Mouse (Mus musculus) neural tube, embryonic 14.5 days (tissue): ENCODE measurements at regions not wholly inside any gene's neighbourhood (a gene's known extent, or its start where the extent isn't known, plus 50 kb on each side); places are given as distances from the start of the nearest gene placed in this dataset.

Experiments used
- ATAC-seq: fragments of 200-750 bp; cut with Nextera tagmentation; 2 replicates; pipeline ENCODE4 v1.8.0; 2017; ENCODE audit warnings: low read depth, mild to moderate bottlenecking, moderate TSS enrichment, moderate library complexity
- H3K27ac ChIP-seq: fragments of 300-500 bp; sonication (generic); 2 replicates; pipeline ENCODE4 v1.5.1; 2014; ENCODE audit warnings: low read depth, mild to moderate bottlenecking, control low read depth, low read length, moderate library complexity, mixed read lengths
- H3K27me3 ChIP-seq: fragments of 300-500 bp; sonication (generic); 2 replicates; pipeline ENCODE4 v1.6.1; 2014; ENCODE audit warnings: low read length; ENCODE audit not compliant: control insufficient read depth, insufficient read depth
- H3K36me3 ChIP-seq: fragments of 300-500 bp; sonication (generic); 2 replicates; pipeline ENCODE4 v1.6.1; 2014; ENCODE audit warnings: low read length, mixed read lengths; ENCODE audit not compliant: control insufficient read depth, insufficient read depth
- H3K4me1 ChIP-seq: fragments of 300-500 bp; sonication (generic); 2 replicates; pipeline ENCODE4 v1.6.1; 2014; ENCODE audit warnings: low read length; ENCODE audit not compliant: control insufficient read depth, insufficient read depth
- H3K4me2 ChIP-seq: fragments of 300-500 bp; sonication (generic); 2 replicates; pipeline ENCODE4 v1.6.1; 2014; ENCODE audit warnings: mild to moderate bottlenecking, low read depth, low read length, control low read depth
- H3K4me3 ChIP-seq: fragments of 300-500 bp; sonication (generic); 2 replicates; pipeline ENCODE4 v1.5.1; 2014; ENCODE audit warnings: low read depth, low read length, control low read depth, mixed read lengths
- H3K9ac ChIP-seq: fragments of 300-500 bp; sonication (generic); replicated peaks from 2 replicates; pipeline ENCODE4 v1.6.1; 2014; ENCODE audit warnings: low read depth, mild to moderate bottlenecking, control low read depth, low read length, mixed read lengths
- H3K9me3 ChIP-seq: fragments of 300-500 bp; sonication (generic); 2 replicates; pipeline ENCODE4 v1.6.1; 2016; ENCODE audit warnings: low read length; ENCODE audit not compliant: control insufficient read depth
- WGBS: fragments of 180-500 bp; shearing (Covaris S2); extraction: QIAGEN DNeasy Blood & Tissue Kit; methylation state at CpG from one replicate; pipeline ENCODE4 v1.1.7; 2014; 5-methylcytosine and 5-hydroxymethylcytosine counted together

DNA sequence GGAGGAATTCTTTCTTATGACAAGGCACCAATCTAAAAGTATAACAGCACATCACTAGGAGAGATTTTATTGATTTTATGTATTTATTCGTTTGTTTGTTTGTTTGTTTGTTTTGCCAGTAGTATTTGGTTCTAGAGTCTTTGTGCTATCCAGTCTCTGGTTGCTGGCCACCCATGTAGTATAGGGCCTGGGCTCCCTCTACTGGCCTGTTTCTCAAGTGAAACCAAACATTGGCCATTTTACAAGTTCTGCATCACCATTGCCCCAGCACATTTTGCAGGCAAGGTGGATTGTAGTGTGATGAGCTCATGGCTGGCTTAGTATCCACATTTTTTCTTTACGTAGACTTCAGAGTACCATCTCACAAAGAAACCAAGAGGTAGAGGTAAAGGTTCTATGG, 376.9 kb upstream of the Luzp2 start:
- H3K27ac ChIP-seq, result no peak overlapping the region
- H3K4me1 ChIP-seq, result no peaks in the 10 kb centered on the region
- H3K4me2 ChIP-seq, result no peak overlapping the region
- ATAC-seq, result no peak; the same call in 1 of the 2 replicates
- H3K9ac ChIP-seq, result no peak overlapping the region
- no peaks in the 10 kb centered on the region for H3K36me3 ChIP-seq
- no peaks in the 10 kb centered on the region for H3K9me3 ChIP-seq
- no peak overlapping the region for H3K4me3 ChIP-seq
- WGBS, result 54% methylated on average over 2 of the region's 2 CpGs
- H3K27me3 ChIP-seq, result no peaks in the 10 kb centered on the region

DNA sequence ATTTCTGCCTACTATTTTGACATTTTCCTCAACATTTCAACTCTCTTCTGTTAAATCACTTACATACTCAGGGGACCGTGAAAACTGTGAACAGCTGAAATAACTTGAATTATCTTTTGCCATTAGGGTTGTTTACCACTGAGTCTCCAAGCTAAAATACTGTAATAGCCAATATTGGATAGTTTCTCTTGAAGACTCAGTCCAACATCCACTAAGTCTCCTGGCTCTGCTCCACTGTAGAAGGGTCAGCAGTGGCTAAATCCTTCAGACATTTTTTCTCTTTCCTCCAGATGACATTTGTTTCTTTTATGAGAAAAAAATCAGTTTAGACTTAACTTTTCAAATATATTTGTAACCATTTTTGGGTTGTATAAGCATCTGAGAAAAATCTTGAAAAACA, 344.0 kb upstream of the Luzp2 start:
- WGBS, result 87% methylated on average over 1 of the region's 1 CpGs
- Histone ChIP-seq H3K4me3 (no peak overlapping the region), H3K9ac (no peak overlapping the region), H3K4me1 (no peaks in the 10 kb centered on the region), H3K27me3 (no peaks in the 10 kb centered on the region), H3K4me2 (no peak overlapping the region), H3K9me3 (no peaks in the 10 kb centered on the region), H3K36me3 (no peaks in the 10 kb centered on the region), H3K27ac (no peak overlapping the region)
- ATAC-seq, result no peak

DNA sequence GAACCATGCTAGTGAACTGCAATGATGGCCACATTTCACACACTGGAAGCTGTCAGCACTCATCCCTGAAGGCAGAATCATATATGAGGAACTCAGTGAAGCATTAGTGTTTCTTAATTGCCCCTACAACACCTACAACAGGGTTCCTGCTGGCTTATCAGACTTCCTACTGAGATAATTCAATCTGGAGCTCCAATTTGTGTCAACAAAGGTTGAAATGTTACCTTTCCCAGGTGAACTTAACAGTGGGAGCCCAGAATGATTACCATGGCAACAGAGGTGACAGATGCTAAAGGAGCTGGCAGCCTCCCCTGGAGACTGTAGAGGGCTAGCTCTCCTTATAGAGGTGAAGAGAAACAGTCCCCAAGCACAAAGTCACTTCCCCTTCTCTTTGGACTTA, 330.1 kb upstream of the Luzp2 start:
- Histone ChIP-seq H3K4me1 (no peaks in the 10 kb centered on the region), H3K4me2 (no peak overlapping the region), H3K27me3 (no peaks in the 10 kb centered on the region), H3K9ac (no peak overlapping the region), H3K9me3 (no peaks in the 10 kb centered on the region), H3K27ac (no peak overlapping the region), H3K4me3 (no peak overlapping the region), H3K36me3 (no peaks in the 10 kb centered on the region)
- ATAC-seq, result no peak

DNA sequence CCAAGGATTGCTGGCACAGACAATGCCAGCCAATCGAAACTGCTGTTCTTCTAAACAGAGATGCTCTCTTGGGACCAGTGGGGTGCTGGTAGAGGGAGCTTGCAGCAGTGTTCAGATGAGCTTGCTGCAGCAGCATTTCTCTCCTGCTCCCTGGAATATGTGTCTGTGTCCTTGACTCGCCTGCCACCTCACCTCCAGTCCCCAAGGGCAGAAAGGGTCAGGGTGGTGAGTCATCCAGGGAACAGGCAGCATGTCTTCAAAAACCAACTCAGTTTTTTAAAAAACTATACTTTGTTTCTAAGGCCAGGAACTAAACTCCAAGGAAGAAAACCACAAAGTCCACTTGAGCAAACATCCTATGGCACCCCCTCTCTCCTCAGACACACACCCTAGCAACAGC, 328.3 kb upstream of the Luzp2 start:
- H3K36me3 ChIP-seq, result no peaks in the 10 kb centered on the region
- H3K4me1 ChIP-seq, result no peaks in the 10 kb centered on the region
- 59% methylated on average over 2 of the region's 2 CpGs for WGBS
- no peak overlapping the region for H3K27ac ChIP-seq
- H3K4me3 ChIP-seq, result no peak overlapping the region
- no peaks in the 10 kb centered on the region for H3K9me3 ChIP-seq
- no peak overlapping the region for H3K4me2 ChIP-seq
- no peaks in the 10 kb centered on the region for H3K27me3 ChIP-seq
- no peak overlapping the region for H3K9ac ChIP-seq
- no peak for ATAC-seq

DNA sequence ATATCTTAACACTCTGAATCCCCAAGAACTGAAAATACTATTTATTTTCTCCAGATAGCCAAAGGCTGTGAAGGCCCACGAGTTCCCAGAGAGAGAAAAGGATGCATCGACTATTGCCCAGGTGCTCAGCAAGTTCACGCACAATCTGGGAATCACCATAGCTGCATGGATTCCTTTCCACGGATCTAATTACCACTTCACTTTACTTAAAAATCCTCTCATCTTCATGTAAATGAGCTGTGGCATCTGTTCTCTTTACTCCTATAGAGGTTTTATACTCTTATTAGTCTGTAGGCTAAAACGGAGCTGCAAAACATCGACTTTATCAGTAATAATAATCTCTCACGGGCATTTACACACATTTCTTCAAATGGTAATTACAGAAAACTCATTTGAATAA, 299.6 kb upstream of the Luzp2 start:
- Histone ChIP-seq H3K27me3 (no peaks in the 10 kb centered on the region), H3K4me1 (no peaks in the 10 kb centered on the region), H3K36me3 (no peaks in the 10 kb centered on the region), H3K4me3 (no peak overlapping the region), H3K9me3 (no peaks in the 10 kb centered on the region), H3K9ac (no peak overlapping the region), H3K27ac (no peak overlapping the region), H3K4me2 (no peak overlapping the region)
- 46% methylated on average over 7 of the region's 7 CpGs for WGBS
- ATAC-seq, result no peak

DNA sequence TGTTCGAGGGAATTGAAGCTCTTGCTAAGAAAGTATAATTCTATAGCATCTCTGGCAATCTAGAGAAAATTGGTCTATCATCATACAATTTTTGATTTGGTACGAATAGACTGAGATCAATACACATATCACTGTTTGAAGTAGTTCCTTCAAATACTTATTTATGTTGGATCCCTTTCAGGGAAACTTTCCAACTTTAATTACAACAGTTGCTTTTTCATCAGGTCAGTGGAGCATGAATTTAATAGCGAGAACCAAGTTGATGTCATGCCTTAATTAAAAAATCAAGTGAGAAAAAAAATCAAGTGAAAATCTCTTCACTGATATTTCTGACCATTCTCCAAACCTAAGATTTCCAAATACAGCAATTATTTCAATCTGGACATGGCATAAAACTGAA, 277.9 kb upstream of the Luzp2 start:
- ATAC-seq, result no peak
- Histone ChIP-seq H3K36me3 (no peaks in the 10 kb centered on the region), H3K4me3 (no peak overlapping the region), H3K9ac (no peak overlapping the region), H3K4me1 (no peaks in the 10 kb centered on the region), H3K9me3 (no peaks in the 10 kb centered on the region), H3K27me3 (no peaks in the 10 kb centered on the region), H3K27ac (no peak overlapping the region), H3K4me2 (no peak overlapping the region)
- 83% methylated on average over 3 of the region's 3 CpGs for WGBS

DNA sequence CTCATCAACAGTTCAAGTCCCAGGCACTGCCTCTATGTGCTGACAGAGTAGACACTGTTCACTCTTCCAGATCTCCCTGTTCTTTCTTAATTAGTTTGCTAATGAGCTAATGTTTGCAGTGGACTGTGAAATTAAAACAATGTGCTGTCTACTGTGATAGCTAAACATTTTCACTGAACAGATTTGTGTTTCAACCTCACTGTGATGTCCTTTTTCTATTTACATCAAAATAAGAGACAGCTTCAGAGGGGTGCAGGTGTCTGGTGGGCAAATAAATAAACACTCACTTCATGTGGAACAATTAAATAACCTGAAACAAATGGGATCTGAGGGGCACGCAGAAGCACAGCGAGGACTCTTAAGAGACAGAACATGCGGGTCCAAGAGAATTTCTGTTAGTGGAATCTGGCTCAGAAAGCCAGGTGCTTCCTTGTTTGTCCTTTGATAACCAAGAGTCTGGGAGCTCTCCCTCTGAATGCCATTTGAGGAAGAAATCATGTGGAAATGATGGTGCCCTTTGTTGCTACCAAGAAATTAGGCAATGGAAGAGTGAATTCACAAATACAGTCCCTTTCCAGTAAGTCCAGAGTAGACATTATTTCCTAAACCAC, 269.6 kb upstream of the Luzp2 start:
- H3K9ac ChIP-seq, result no peak overlapping the region
- no peak overlapping the region for H3K4me3 ChIP-seq
- no peak overlapping the region for H3K4me2 ChIP-seq
- 35% methylated on average over 3 of the region's 3 CpGs for WGBS
- peak; percentile 65 for ATAC-seq
- no peaks in the 10 kb centered on the region for H3K9me3 ChIP-seq
- H3K27me3 ChIP-seq, result no peaks in the 10 kb centered on the region
- no peaks in the 10 kb centered on the region for H3K36me3 ChIP-seq
- no peaks in the 10 kb centered on the region for H3K4me1 ChIP-seq
- H3K27ac ChIP-seq, result no peak overlapping the region

DNA sequence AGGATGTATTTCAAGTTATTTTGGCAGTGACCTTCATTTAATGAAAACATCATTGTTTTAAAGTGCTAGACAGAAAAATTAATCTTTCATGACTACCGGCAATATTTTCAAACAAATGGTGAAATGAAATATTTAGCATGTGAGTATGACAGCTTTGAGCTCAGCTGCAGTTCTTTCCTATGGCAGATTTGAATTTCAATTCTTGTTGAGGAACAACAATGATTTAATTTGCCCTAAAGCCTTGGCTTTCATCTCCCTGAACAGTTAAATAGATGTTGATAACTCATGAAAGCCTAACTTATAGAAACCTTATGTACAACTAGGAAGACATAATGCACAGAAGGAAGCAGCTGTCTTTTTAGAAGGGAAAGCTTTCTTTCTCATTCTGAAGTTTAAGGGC, 235.5 kb upstream of the Luzp2 start:
- 80% methylated on average over 1 of the region's 1 CpGs for WGBS
- H3K27ac ChIP-seq, result no peak overlapping the region
- no peaks in the 10 kb centered on the region for H3K4me1 ChIP-seq
- H3K4me2 ChIP-seq, result no peak overlapping the region
- H3K27me3 ChIP-seq, result no peaks in the 10 kb centered on the region
- H3K4me3 ChIP-seq, result no peak overlapping the region
- ATAC-seq, result no peak
- H3K9me3 ChIP-seq, result no peaks in the 10 kb centered on the region
- H3K9ac ChIP-seq, result no peak overlapping the region
- H3K36me3 ChIP-seq, result no peaks in the 10 kb centered on the region

DNA sequence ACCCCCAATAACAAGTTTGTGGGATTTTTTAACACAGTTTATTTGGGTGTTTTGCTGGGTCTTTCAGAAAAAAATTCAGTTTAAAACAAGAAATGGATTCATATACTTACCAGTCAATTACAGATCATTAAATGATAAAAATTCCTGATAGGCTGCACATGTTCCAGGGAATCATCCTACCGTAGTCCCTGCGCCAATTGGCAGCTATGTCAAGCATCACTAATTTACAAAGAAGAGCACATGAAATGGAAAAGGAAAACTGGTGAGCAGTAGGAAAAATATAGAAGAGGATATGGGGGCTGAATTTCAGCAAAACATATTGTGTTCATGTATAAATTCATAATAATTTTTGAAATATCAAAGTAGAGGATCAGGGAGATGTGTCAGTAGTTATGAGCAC, 212.9 kb upstream of the Luzp2 start:
- H3K9me3 ChIP-seq, result no peaks in the 10 kb centered on the region
- no peaks in the 10 kb centered on the region for H3K36me3 ChIP-seq
- no peak for ATAC-seq
- no peak overlapping the region for H3K9ac ChIP-seq
- H3K4me3 ChIP-seq, result no peak overlapping the region
- H3K27me3 ChIP-seq, result no peaks in the 10 kb centered on the region
- no peaks in the 10 kb centered on the region for H3K4me1 ChIP-seq
- WGBS, result 83% methylated on average over 2 of the region's 2 CpGs
- no peak overlapping the region for H3K27ac ChIP-seq
- H3K4me2 ChIP-seq, result no peak overlapping the region

DNA sequence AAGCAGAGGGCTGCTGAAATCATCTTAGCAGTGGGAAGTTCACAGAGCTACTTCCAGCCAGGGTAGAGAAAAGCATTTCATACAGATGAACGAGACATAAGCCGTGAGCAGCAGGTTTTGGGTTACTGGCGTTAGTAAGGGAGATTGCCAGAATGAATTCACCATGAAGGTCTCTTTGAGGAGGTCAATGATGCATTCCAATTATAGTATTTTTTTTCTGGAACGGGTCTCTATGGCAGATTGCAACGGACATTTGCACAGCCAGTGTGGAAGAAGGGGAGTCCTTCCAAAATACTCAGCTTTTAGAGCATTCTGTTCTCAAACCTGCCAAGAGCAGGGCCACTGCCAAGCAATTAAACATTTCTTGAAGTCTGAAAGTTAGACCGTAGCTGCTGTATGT, 201.4 kb upstream of the Luzp2 start:
- no peak overlapping the region for H3K9ac ChIP-seq

More for the DNA sequence above, 201.4 kb upstream of the Luzp2 start:
- H3K4me3 ChIP-seq, result no peak overlapping the region
- H3K9me3 ChIP-seq, result no peaks in the 10 kb centered on the region
- no peaks in the 10 kb centered on the region for H3K27me3 ChIP-seq
- no peaks in the 10 kb centered on the region for H3K36me3 ChIP-seq
- H3K27ac ChIP-seq, result no peak overlapping the region
- no peak for ATAC-seq
- H3K4me1 ChIP-seq, result no peaks in the 10 kb centered on the region
- H3K4me2 ChIP-seq, result no peak overlapping the region
- 84% methylated on average over 6 of the region's 6 CpGs for WGBS
